Mouse (Mus musculus) retina, postnatal 1 day (tissue): Measurements from ENCODE around the gene Wrap53.

Experiments used
- DNase-seq: peaks from one replicate; pipeline ENCODE4 v3.0.0-alpha.2; 2012

Gene Wrap53

GRCm38 (mm10) chr11:69528031-69528390, 52.0 kb downstream of the Wrap53 start:
- no peak for DNase-seq

GRCm38 (mm10) chr11:69527098-69528030, 52.7 kb downstream of the Wrap53 start:
- DNase-seq = peak; percentile 88

GRCm38 (mm10) chr11:69526631-69527030, 53.4 kb downstream of the Wrap53 start:
- no peak for DNase-seq

- DNase-seq = no peak
Observed at GRCm38 (mm10) chr11:69525661-69526060, 54.4 kb downstream of the Wrap53 start.

- DNase-seq = no peak
Observed at GRCm38 (mm10) chr11:69523651-69524050, 56.4 kb downstream of the Wrap53 start.

GRCm38 (mm10) chr11:69521526-69522149, 58.4 kb downstream of the Wrap53 start:
- no peak for DNase-seq

- DNase-seq = no peak
Observed at GRCm38 (mm10) chr11:69519976-69520375, 60.1 kb downstream of the Wrap53 start.

- DNase-seq = no peak
Observed at GRCm38 (mm10) chr11:69516661-69517060, 63.4 kb downstream of the Wrap53 start.

- no peak for DNase-seq
Observed at GRCm38 (mm10) chr11:69516151-69516640, 63.9 kb downstream of the Wrap53 start.

GRCm38 (mm10) chr11:69513840-69514239, 66.2 kb downstream of the Wrap53 start:
- DNase-seq = peak; percentile 76
